Mouse (Mus musculus) forebrain, embryonic 14.5 days (tissue): ENCODE measurements around the gene Vegfb. TPM values are rescaled to one million over a fixed set of nuclear protein-coding genes. Genes with fewer than 3 reads are reported as not detected.

ENCODE experiments used
- ATAC-seq: fragments of 200-750 bp; cut with Nextera tagmentation; 2 replicates; pipeline ENCODE4 v1.8.0; 2017; ENCODE audit warnings: mild to moderate bottlenecking, moderate library complexity
- DNase-seq: peaks from one replicate; pipeline ENCODE4 v3.0.0-alpha.2; 2015; ENCODE audit warnings: low spot score
- H3K27ac ChIP-seq: fragments of 300-500 bp; sonication (generic); 2 replicates; pipeline ENCODE4 v1.5.1; 2014; ENCODE audit warnings: low read depth, mild to moderate bottlenecking, control low read depth, low read length, moderate library complexity
- H3K27me3 ChIP-seq: fragments of 300-500 bp; sonication (generic); replicated peaks from 2 replicates; pipeline ENCODE4 v1.6.1; 2014; ENCODE audit warnings: low read length, control low read depth, mixed read lengths; ENCODE audit not compliant: control insufficient read depth, insufficient read depth
- H3K36me3 ChIP-seq: fragments of 300-500 bp; sonication (generic); 2 replicates; pipeline ENCODE4 v1.6.1; 2014; ENCODE audit warnings: low read length, control low read depth; ENCODE audit not compliant: control insufficient read depth, insufficient read depth
- H3K4me1 ChIP-seq: fragments of 300-500 bp; sonication (generic); 2 replicates; pipeline ENCODE4 v1.6.1; 2014; ENCODE audit warnings: antibody characterized with exemption, low read length, control low read depth; ENCODE audit not compliant: control insufficient read depth, insufficient read depth
- H3K4me2 ChIP-seq: fragments of 300-500 bp; sonication (generic); 2 replicates; pipeline ENCODE4 v1.6.1; 2014; ENCODE audit warnings: mild to moderate bottlenecking, control low read depth, low read length
- H3K4me3 ChIP-seq: fragments of 300-500 bp; sonication (generic); 2 replicates; pipeline ENCODE4 v1.5.1; 2014; ENCODE audit warnings: low read depth, low read length, control low read depth
- H3K9ac ChIP-seq: fragments of 300-500 bp; sonication (generic); 2 replicates; pipeline ENCODE4 v1.6.1; 2014; ENCODE audit warnings: mild to moderate bottlenecking, low read length, control low read depth, moderate library complexity
- H3K9me3 ChIP-seq: fragments of 300-500 bp; sonication (generic); replicated peaks from 2 replicates; pipeline ENCODE4 v1.6.1; 2016; ENCODE audit warnings: low read length, control low read depth, mixed read lengths; ENCODE audit not compliant: control insufficient read depth
- WGBS: fragments of 180-500 bp; shearing (Covaris S2); extraction: QIAGEN DNeasy Blood & Tissue Kit; methylation state at CpG from one replicate; pipeline ENCODE4 v1.1.7; 2014; 5-methylcytosine and 5-hydroxymethylcytosine counted together
- polyA plus RNA-seq: library from polyadenylated mRNA; unstranded; fragments of >200 nt; fragmentation: Nextera tagmentation; extraction: Ambion mirVana; gene quantifications from 2 replicates; pipeline ENCODE4 v1.2.1, GENCODE M21; 2014

The Vegfb gene
- polyA plus RNA-seq, 1 experiment from 2014 or later = 24.5 TPM

- Histone ChIP-seq H3K4me3 (peak overlapping the region; percentile 58), H3K4me2 (peak overlapping the region; percentile 94), H3K9ac (peak overlapping the region; percentile 80), H3K4me1 (peaks cover 12% of the 10 kb centered on the region), H3K36me3 (peaks cover 15% of the 10 kb centered on the region; the same call in 1 of the 2 replicates), H3K9me3 (no peaks in the 10 kb centered on the region), H3K27me3 (no peaks in the 10 kb centered on the region), H3K27ac (peak overlapping the region; percentile 94)
- DNase-seq = peak; percentile 85
- WGBS = under 1% methylated on average over 28 of the region's 28 CpGs
- ATAC-seq = peak; percentile 73
These were observed 36.8 kb downstream of the Vegfb start for GRCm38 (mm10) chr19:6950613-6951153.

- Histone ChIP-seq H3K4me3 (peak overlapping the region; percentile 58), H3K27me3 (no peaks in the 10 kb centered on the region), H3K36me3 (peaks cover 10% of the 10 kb centered on the region; the same call in 1 of the 2 replicates), H3K9me3 (no peaks in the 10 kb centered on the region), H3K27ac (0 out of 2 replicates have a peak overlapping the region, but pooled peaks have one; percentile 94), H3K4me2 (peak overlapping the region; percentile 94), H3K4me1 (peaks cover 12% of the 10 kb centered on the region), H3K9ac (peak overlapping the region; percentile 80)
- WGBS = 57% methylated on average over 5 of the region's 5 CpGs
- no peak for DNase-seq
- ATAC-seq = no peak
These were observed 37.5 kb downstream of the Vegfb start for GRCm38 (mm10) chr19:6949951-6950350.

DNA sequence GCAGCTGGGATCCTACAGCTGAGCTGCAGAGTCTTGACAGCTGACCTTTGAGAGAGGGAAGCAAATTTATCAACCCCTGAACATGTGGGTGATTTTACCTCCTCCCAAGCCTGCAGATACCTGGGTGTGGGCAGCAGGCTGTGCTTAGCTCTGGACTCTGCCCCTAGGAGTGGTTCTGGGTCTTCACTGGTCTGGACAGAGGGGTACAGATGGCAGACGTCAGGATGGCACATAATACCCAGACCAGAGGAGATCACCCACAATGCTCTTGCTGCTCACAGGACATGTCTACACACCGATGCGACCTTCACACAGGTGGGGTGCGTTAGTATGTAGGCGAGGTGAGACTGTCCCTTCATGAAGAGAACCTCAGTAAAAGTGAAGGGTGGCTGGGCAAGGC is 37.9 kb downstream of the Vegfb start:
- ATAC-seq (no peak), DNase-seq (no peak)
- H3K4me2 ChIP-seq = 0 out of 2 replicates have a peak overlapping the region, but pooled peaks have one; percentile 94
- H3K4me3 ChIP-seq = no peak overlapping the region
- no peaks in the 10 kb centered on the region for H3K9me3 ChIP-seq
- no peak overlapping the region for H3K27ac ChIP-seq
- H3K4me1 ChIP-seq = peaks cover 12% of the 10 kb centered on the region
- whole genome bisulfite sequencing = 90% methylated on average over 5 of the region's 5 CpGs
- peaks cover 9% of the 10 kb centered on the region; the same call in 1 of the 2 replicates for H3K36me3 ChIP-seq
- H3K9ac ChIP-seq = no peak overlapping the region
- H3K27me3 ChIP-seq = no peaks in the 10 kb centered on the region

DNA sequence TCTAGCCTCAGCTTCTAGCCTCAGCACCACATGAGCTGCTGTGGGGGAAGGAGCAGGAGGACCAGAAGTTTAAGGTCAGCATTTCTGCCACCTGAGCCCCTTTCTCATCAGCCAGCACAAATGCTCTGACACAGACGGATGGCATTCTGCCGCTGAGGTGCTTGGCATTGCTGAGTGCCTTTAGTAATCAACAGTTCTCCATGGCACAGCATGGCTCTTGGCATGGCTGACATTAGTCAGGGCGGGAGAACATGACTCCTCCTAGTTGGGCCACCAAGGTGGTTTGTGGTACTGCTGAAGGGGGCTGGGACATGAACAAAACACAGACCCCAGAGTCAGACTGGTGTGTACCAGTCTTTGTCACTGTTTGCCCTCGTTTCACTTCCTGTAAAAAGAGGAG is 39.3 kb downstream of the Vegfb start:
- no peak overlapping the region for H3K4me2 ChIP-seq
- no peak overlapping the region for H3K4me3 ChIP-seq
- peaks cover 12% of the 10 kb centered on the region for H3K4me1 ChIP-seq
- peaks cover 9% of the 10 kb centered on the region; the same call in 1 of the 2 replicates for H3K36me3 ChIP-seq
- no peaks in the 10 kb centered on the region for H3K27me3 ChIP-seq
- no peaks in the 10 kb centered on the region for H3K9me3 ChIP-seq
- ATAC-seq = no peak
- DNase-seq = no peak
- WGBS = 75% methylated on average over 4 of the region's 4 CpGs
- H3K9ac ChIP-seq = no peak overlapping the region
- no peak overlapping the region for H3K27ac ChIP-seq

- WGBS = 47% methylated on average over 4 of the region's 4 CpGs
- Histone ChIP-seq H3K4me2 (no peak overlapping the region), H3K4me3 (no peak overlapping the region), H3K27me3 (no peaks in the 10 kb centered on the region), H3K9me3 (no peaks in the 10 kb centered on the region), H3K9ac (no peak overlapping the region), H3K4me1 (peaks cover 13% of the 10 kb centered on the region), H3K36me3 (peaks cover 9% of the 10 kb centered on the region; the same call in 1 of the 2 replicates), H3K27ac (no peak overlapping the region)
- ATAC-seq = no peak
- no peak for DNase-seq
These were observed 39.7 kb downstream of the Vegfb start for GRCm38 (mm10) chr19:6947742-6948141.

- no peak overlapping the region for H3K4me2 ChIP-seq
- H3K4me3 ChIP-seq = no peak overlapping the region
- ATAC-seq (no peak), DNase-seq (no peak)
- H3K9me3 ChIP-seq = no peaks in the 10 kb centered on the region
- WGBS = 95% methylated on average over 6 of the region's 6 CpGs
- H3K27me3 ChIP-seq = no peaks in the 10 kb centered on the region
- no peak overlapping the region for H3K9ac ChIP-seq
- H3K27ac ChIP-seq = no peak overlapping the region
- peaks cover 9% of the 10 kb centered on the region; the same call in 1 of the 2 replicates for H3K36me3 ChIP-seq
- peaks cover 23% of the 10 kb centered on the region for H3K4me1 ChIP-seq
These were observed 43.7 kb downstream of the Vegfb start for GRCm38 (mm10) chr19:6943709-6944108.

DNA sequence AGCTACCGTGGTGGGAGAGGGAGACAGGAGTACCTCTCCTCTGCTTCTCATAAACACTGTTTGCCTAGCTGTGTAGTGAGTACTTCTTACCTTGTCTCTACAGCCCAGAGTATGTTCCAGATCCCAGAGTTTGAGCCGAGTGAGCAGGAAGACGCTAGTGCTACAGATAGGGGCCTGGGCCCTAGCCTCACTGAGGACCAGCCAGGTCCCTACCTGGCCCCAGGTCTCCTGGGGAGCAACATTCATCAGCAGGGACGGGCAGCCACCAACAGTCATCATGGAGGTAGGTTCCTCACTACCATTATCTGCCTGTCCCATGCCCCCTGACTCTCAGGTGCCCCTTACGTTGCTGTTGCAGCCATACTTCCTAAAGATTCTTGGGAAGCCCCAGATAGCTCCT is 44.7 kb downstream of the Vegfb start:
- peaks cover 25% of the 10 kb centered on the region for H3K4me1 ChIP-seq
- ATAC-seq (no peak), DNase-seq (no peak)
- H3K4me3 ChIP-seq = peak overlapping the region; percentile 77
- peak overlapping the region; percentile 91 for H3K27ac ChIP-seq
- H3K4me2 ChIP-seq = peak overlapping the region; percentile 97
- peaks cover 9% of the 10 kb centered on the region; the same call in 1 of the 2 replicates for H3K36me3 ChIP-seq
- H3K9ac ChIP-seq = peak overlapping the region; percentile 86
- no peaks in the 10 kb centered on the region for H3K9me3 ChIP-seq
- WGBS = 28% methylated on average over 5 of the region's 5 CpGs
- H3K27me3 ChIP-seq = no peaks in the 10 kb centered on the region

- under 1% methylated on average over 27 of the region's 27 CpGs for WGBS
- H3K9ac ChIP-seq = peak within 1 kb of the TSS; percentile 86
- peak within 1 kb of the TSS; percentile 77 for H3K4me3 ChIP-seq
- DNase-seq = peak; percentile 90
- H3K27ac ChIP-seq = peak within 1 kb of the TSS; percentile 91
- peaks cover 9% of the 10 kb centered on the region; the same call in 1 of the 2 replicates for H3K36me3 ChIP-seq
- H3K4me2 ChIP-seq = peak within 1 kb of the TSS; percentile 97
- H3K9me3 ChIP-seq = no peaks in the 10 kb centered on the region
- peaks cover 25% of the 10 kb centered on the region for H3K4me1 ChIP-seq
- no peaks in the 10 kb centered on the region for H3K27me3 ChIP-seq
- peak; percentile 83 for ATAC-seq
These were observed 45.2 kb downstream of the Vegfb start, which contains the start of gene Gpr137 for GRCm38 (mm10) chr19:6942249-6942691. Gene Gpr137 (minus strand): TSS chr19:6942480.
